Mouse (Mus musculus) spleen, adult 12 weeks (tissue): Measurements from ENCODE around the gene Frat2.

Experiments used
- DNase-seq: peaks from one replicate; pipeline ENCODE4 v3.0.0; 2022; ENCODE audit warnings: low spot score

The Frat2 gene

GRCm38 (mm10) chr19:41818749-41819148 is 29.2 kb downstream of the Frat2 start:
- DNase-seq: no peak

- DNase-seq: no peak
These were observed 30.6 kb downstream of the Frat2 start for GRCm38 (mm10) chr19:41817325-41817724.

- DNase-seq: no peak
These were observed 31.0 kb downstream of the Frat2 start for GRCm38 (mm10) chr19:41816915-41817314.

- no peak for DNase-seq
These were observed 31.5 kb downstream of the Frat2 start for GRCm38 (mm10) chr19:41816410-41816809.

- DNase-seq: no peak
These were observed 34.6 kb downstream of the Frat2 start for GRCm38 (mm10) chr19:41813374-41813773.

- DNase-seq: no peak
These were observed 35.4 kb downstream of the Frat2 start for GRCm38 (mm10) chr19:41812525-41812924.

- DNase-seq: no peak
These were observed 37.9 kb downstream of the Frat2 start for GRCm38 (mm10) chr19:41810074-41810473.

- no peak for DNase-seq
These were observed 39.8 kb downstream of the Frat2 start for GRCm38 (mm10) chr19:41808104-41808634.

- no peak for DNase-seq
These were observed 40.4 kb downstream of the Frat2 start for GRCm38 (mm10) chr19:41807497-41807896.

GRCm38 (mm10) chr19:41805831-41806230 is 42.1 kb downstream of the Frat2 start:
- DNase-seq: no peak

GRCm38 (mm10) chr19:41803322-41803721 is 44.6 kb downstream of the Frat2 start:
- peak; percentile 36 for DNase-seq

GRCm38 (mm10) chr19:41801742-41802369 is 46.1 kb downstream of the Frat2 start, which contains the start of gene Arhgap19:
TSS of gene Arhgap19 (minus strand) at chr19:41802047.
- DNase-seq: peak; percentile 82

GRCm38 (mm10) chr19:41800986-41801741 is 46.8 kb downstream of the Frat2 start:
- DNase-seq: no peak

GRCm38 (mm10) chr19:41800451-41800850 is 47.5 kb downstream of the Frat2 start:
- DNase-seq: no peak

- no peak for DNase-seq
These were observed 50.4 kb downstream of the Frat2 start for GRCm38 (mm10) chr19:41797536-41797935.

GRCm38 (mm10) chr19:41796789-41797327 is 51.1 kb downstream of the Frat2 start:
- no peak for DNase-seq

GRCm38 (mm10) chr19:41796148-41796760 is 51.7 kb downstream of the Frat2 start:
- no peak for DNase-seq
